Mouse (Mus musculus): Measurements from ENCODE around the gene B4galt4. TPM values are rescaled to one million over a fixed set of nuclear protein-coding genes. Genes with fewer than 3 reads are reported as not detected.

B4galt4 gene
- total RNA-seq, 2 experiments from 2014 or later: 19.2 to 22.1 TPM

DNA sequence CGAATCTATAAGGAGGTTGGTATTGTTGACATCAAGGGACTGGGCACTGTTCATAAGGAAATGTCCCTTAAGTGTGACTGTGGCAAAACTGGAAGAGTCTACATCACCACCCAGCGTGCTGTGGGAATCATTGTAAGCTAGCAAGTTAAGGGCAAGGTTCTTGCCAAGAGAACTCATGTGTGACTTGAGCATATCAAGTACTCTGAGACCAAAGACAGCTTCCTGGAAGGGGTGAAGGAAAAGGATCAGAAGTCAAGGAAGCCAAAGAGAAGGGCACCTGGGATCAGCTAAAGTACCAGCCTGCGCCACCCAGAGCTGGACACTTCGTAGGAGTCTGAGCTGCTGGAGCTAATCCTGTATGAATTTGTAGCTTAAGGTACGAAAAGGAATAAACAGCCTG is 18.2 kb downstream of the B4galt4 start:
- DNase-seq (ENCODE audit: extremely low spot score in 1 of 2, low spot score in 2 of 2): no peak
- intact Hi-C loops (cut with DNase I): no loop called here

DNA sequence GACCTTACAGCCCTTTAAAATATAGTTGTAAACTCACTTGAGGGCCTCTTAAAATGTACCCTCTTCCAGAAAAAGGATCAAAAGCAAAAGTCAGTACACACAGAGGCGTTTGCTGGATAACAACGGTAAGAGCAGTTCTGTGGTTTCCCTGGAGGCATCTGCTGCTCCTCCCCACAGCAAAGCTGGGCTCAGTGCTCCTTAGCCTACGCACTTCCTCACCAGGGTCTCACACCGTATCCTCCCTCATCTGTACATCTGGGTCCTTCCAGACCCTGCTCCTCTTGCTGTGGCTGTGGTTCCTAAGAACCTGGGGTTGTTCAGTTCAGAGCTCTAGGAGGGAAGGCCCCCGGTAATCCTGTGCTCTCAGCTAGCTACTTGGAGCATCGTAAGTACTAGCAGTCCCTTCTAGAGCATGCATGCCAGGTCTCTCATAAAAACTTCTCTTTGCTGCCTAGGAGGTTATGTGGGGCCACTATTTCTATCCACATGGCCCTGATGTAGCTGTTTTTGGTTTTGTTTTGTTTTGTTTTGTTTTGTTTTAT is 18.8 kb downstream of the B4galt4 start:
- intact Hi-C loops (cut with DNase I): no loop called here
- DNase-seq (ENCODE audit: extremely low spot score in 1 of 2, low spot score in 2 of 2): no peak

DNA sequence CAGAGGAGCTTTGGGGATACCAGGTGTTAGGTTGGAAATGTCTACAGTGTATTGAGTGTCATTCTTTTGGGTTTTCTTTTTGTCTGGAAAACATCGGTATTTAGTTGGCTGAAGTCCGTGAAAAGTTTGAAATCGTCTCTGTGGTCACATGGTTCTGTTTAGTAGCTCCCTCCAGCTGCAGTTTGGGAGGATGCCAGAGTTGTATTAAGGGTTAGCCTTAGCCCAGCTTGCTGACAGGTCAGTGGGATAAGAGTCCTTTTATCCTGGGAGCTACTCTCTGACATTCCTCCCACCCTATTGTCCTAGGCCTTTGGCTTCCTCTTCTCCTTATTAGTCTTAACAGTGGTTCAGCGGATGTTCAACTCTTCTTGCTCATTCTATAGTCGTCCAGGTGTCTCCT is 19.9 kb downstream of the B4galt4 start:
- no peak for DNase-seq (ENCODE audit: extremely low spot score in 1 of 2, low spot score in 2 of 2)
- intact Hi-C loops (cut with DNase I): no loop called here

DNA sequence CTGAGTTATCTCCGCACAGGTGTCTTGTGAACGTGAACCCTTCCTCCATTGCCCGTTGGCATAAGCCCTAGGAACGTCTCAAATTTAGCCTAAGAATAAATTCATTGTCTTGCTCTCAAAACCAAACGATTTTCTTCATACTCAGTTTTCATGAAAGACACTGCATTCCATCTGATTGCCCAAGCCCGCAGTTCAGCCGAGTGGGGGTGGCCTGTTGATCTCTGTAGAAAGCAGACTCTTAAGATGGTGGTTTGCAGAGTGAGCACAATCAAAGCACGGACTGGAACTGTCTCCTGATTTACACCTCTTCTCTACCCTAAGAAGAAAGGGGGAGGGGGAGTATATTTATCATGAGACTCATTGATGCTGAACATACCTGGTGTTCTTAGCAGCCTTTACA is 20.3 kb downstream of the B4galt4 start:
- intact Hi-C loops (cut with DNase I): no loop called here
- DNase-seq (ENCODE audit: extremely low spot score in 1 of 2, low spot score in 2 of 2): no peak

DNA sequence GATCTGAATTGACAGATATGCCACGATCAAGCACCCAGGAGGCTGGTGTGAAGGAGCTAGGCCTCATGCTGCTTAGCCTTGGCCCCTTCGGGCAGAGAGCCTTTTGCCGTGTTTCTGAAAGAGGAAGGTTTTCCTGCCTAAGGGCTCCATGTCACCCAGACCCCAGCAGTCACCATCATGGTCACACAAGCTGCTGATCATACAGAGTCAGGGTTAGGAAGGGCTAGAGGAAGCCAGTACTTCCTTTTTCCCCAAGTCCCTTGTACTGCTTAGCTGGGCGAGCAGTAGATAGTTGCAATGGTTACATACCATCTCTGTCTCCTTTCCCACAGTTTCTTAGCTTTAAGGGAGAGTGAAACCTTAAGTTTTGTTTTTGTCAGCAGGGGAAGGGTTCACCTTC is 21.4 kb downstream of the B4galt4 start:
- no peak for DNase-seq (ENCODE audit: extremely low spot score in 1 of 2, low spot score in 2 of 2)
- intact Hi-C loops (cut with DNase I): no loop called here

DNA sequence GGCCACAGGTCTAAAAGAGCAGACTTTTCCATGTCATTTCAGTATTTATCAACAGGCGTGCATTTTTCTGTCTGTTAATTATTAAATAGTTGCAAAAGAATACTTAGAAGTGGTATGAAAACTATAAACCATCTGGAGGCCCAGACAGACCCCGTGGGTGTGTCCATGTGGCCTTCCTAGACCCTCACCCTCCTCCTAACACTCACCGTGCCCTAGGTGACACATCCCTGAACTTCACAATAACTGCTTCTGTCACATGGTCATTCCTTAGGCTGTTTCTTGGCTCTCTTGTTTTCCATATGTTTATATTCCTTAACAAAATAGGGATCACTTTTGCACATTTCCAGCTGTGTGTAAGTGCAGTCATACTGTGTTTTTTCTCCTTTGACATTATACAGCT is 24.6 kb downstream of the B4galt4 start:
- intact Hi-C loops (cut with DNase I): no loop called here
- no peak for DNase-seq (ENCODE audit: extremely low spot score in 1 of 2, low spot score in 2 of 2)

DNA sequence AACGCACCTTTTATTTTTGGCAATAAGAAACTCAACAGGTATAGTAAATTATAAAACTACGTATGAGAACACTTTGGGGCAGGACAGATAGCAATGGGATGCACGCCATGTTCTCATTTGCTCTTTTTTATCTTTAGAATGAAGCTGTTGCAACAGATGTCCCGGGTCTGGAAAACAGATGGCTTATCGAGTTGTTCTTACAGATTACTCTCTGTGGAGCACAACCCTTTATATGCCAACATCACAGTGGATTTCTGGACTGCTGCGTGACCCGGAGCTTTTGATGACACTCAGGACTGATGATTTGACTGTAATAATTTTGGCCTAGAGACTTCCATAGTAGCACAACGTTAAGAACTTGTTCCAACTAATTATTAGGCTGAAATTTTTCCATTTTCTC is 25.7 kb downstream of the B4galt4 start:
- intact Hi-C loops (cut with DNase I): no loop called here
- DNase-seq (ENCODE audit: extremely low spot score in 1 of 2, low spot score in 2 of 2): peak in 1 of 2 experiments; percentile 20

DNA sequence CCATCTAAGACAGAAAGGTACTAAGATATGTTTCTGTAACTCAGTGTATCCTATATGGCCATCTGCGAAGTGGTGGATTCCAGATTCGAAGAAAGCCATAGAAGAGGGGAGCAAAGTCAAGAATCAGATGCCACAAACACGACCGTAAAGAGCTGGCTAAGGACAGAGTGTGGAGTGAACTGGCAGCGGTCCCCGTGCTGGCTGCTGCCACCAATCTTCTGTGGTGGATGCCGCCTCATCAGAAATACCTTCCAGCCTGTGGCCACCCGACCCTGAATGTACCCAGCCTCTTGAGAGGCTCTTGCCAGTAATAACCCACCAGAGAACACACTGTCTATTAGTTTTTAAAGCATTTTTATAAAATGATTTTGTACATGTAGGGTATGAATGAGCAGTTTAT is 26.3 kb downstream of the B4galt4 start:
- DNase-seq (ENCODE audit: extremely low spot score in 1 of 2, low spot score in 2 of 2): no peak
- intact Hi-C loops (cut with DNase I): no loop called here

DNA sequence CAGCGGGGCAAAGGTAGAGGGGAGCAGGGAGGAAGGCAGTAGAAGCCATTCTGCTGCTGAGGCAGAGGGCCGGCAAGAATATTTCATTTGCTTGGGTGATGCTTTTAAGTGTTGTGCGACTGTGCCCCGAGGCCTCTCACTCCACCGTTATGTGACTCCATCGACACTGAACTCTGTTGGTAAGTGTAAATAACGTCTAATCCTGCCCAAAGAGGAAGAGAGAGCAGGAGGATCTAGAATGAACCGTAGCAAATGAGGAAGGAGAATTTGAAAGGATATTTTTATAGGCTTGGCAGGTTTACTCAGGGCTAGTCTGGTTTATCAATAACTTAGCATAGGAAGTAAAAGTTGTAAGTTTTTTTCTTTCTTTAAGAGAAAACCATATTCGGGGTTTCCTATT is 27.5 kb downstream of the B4galt4 start:
- no peak for DNase-seq (ENCODE audit: extremely low spot score in 1 of 2, low spot score in 2 of 2)
- intact Hi-C loops (cut with DNase I): no loop called here

DNA sequence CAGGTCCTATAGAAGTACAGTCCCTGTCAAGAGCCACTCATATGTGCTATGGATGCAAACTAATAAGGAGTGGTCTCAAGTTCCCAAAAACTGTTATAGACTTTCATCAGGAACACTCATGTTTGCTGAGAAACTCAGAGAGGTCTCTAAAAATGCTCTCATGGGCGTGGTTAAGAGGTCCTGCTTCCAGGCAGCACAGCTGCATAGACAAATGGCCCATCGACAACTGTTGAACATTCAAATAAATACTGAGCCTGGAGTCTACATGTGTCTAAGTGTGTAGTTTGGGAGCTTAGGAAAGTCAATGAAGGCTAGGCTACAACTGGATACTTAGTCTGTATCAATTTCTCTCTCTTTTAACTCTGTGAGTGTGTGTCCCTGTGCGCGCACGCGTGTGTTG is 29.1 kb downstream of the B4galt4 start:
- intact Hi-C loops (cut with DNase I): no loop called here

DNA sequence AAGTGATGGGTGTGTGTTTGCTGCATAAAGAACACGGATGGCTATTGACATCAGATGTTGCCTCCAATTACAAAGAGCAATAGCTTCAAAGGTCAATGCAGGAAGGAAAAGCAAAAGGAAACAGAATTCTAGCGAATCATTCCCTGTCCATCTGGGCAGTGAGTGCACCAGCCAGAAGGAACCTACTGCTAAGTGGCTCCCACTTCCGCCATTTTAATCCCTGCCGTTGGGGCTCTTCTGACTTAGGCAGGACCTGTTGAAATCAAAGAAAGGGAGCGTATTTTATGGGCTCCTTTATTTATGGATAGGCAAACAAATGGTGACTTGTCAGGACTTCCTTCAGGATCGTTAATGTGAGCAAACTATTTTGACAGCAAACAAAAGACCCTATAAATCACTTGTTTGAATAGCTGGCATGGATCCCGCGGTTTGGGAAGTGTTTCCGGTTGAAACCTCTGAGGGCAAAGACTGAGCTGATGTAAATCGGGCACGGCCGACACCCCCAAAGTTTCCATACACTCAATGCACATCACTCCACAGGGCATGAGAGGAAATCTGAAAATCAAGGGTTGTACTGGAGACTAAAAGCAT is 30.9 kb downstream of the B4galt4 start:
- no peak for DNase-seq (ENCODE audit: extremely low spot score in 1 of 2, low spot score in 2 of 2)
- intact Hi-C loops (cut with DNase I): no loop called here

More for the DNA sequence above, 29.1 kb downstream of the B4galt4 start:
- DNase-seq (ENCODE audit: extremely low spot score in 1 of 2, low spot score in 2 of 2): no peak

DNA sequence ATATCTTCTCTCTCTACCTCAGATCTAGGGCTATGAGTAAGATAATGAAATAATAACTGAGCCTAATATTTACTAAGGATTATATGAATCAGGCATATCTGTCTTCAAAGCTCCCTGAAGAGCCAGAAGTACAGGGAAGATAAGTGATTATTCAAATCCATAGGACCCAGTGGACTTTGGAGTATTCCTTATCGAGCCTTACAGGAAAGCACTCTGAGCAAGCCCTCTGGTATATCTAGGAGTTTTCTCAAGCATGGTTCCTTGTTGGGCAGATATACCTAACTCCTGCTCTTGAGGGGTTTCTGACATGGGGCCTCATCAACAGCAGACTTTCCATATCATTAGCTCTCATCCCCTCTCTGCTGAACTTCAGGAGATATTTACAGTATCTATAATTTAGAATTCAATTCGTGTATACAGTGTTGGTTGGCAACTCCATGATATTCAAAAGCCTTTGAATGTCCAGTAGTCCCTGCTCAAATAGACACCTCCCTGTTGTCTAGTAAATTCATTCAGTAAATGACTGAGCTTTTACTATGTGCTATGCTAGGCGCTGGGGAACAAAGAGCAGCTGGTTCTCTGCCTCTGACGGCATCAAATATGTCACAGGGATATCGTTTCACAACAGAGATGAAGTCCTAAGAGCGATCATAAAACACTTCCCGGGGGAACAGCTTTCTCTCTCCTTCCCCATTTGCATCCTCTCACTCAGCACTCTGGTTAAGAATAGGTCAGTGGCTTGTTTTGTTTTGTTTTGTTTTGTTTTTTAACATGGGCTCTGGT is 33.1 kb downstream of the B4galt4 start:
- intact Hi-C loops (cut with DNase I): no loop called here
- DNase-seq (ENCODE audit: extremely low spot score in 1 of 2, low spot score in 2 of 2): no peak

DNA sequence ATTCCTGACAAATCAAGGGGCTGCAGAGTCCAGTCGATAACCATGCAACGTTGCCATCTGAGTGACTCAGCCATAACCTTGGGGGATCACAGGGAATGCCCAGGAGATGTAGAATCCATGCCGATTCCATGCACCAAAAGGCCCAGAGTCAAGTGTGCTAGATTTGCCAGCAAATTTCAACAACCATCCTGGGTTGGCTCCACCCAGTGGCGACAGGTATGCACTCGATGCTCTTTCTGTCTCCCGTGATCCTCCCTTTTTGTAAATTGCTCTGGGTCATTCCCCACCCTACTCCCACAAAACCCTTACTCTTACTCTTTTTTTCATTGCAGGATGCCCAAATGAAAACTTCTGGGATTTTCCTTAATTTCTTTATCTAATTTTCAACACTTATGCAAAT is 34.3 kb downstream of the B4galt4 start:
- intact Hi-C loops (cut with DNase I): no loop called here
- no peak for DNase-seq (ENCODE audit: extremely low spot score in 1 of 2, low spot score in 2 of 2)

DNA sequence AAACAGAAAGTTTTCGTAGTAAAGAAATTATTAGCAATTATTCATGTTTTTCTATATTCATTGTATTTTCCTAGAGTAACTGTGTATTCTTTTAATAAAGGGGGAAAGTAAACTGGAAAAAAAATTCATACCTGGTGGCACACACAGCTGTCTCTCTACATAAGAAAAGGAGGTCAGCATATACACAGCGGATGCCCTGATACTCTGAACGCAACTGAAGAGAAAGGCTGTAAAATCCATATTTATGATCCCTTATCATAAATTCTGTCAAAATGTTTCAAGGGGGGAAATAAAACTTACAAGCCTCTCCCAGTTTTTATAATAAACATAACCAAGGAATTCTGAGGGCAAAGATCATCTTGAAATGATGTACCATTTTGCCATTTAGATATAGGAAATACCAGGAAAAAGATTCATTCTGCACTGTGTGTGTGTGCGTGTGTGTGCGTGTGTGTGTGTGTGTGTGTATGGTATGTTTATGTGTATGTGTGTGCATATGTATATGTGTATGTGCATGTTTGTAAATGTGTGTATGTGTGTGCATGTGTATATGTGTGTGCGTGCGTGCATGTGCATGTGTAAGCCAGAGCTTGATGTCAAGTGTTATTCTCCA is 39.0 kb downstream of the B4galt4 start:
- no peak for DNase-seq (ENCODE audit: extremely low spot score in 1 of 2, low spot score in 2 of 2)
- intact Hi-C loops (cut with DNase I): no loop called here

DNA sequence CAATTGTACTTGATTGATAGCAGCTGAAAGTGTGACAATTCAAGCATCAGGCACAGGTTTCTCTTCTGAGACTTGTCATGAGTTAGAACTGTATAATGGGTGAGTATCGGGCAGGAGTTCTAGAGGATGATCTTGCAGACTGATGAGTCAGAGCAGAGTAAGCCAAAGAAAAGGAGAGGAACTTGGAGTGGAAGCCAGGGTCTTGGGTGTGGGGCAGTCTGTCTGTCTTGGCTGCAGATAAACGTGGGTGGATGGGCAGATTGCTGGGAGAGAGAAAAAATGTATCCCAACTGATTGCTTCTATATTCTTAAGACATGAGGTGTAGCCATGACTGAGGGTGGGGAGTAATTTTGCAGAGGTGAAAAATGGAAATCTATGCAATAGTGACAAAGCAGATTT is 39.9 kb downstream of the B4galt4 start:
- intact Hi-C loops (cut with DNase I): no loop called here
- no peak for DNase-seq (ENCODE audit: extremely low spot score in 1 of 2, low spot score in 2 of 2)

DNA sequence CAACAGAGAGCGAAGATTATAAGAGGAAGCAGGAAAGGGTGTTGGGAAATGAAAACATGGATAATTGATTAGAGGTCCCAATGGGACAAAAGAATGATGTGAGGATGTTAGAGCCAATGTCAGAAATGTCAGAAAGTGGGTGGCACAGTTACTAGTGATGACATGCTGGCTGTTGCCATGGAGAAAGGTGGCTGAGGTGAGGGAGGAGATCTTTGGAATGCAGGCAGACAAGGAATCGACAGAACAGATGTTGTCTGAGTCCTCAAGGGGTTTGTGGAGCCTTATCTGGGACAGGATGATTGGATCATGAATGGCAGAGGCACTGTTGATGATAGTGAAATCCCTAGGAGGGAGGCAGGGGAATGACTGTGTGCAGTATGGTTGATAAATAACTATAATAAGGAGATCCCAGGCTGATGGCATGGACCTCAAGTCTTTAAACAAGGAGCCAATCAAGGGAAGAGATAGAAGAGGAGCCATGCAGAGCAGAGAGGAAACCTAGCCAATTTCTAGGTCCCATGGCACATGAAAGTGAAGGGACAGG is 40.5 kb downstream of the B4galt4 start:
- intact Hi-C loops (cut with DNase I): no loop called here

DNA sequence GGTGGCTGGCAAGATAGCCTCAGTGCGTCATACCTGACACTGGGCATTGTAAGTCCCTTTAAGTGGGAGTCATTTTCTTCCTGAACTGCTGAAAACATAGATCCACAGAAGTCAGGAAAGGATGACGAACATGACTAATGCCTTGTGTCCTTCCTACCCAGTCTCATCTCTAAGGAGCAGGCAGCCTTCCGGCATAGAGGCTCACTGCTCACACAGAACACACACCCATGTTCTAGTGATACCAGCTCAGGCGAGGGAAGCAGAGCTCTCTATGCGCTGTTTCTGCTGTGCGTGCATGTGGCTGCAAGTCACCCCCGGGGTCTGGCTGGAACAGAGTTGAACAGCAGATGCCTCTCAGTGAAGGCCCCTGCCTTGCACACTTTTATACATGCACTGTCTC is 43.2 kb downstream of the B4galt4 start:
- intact Hi-C loops (cut with DNase I): no loop called here

More for the DNA sequence above, 40.5 kb downstream of the B4galt4 start:
- no peak for DNase-seq (ENCODE audit: extremely low spot score in 1 of 2, low spot score in 2 of 2)

DNA sequence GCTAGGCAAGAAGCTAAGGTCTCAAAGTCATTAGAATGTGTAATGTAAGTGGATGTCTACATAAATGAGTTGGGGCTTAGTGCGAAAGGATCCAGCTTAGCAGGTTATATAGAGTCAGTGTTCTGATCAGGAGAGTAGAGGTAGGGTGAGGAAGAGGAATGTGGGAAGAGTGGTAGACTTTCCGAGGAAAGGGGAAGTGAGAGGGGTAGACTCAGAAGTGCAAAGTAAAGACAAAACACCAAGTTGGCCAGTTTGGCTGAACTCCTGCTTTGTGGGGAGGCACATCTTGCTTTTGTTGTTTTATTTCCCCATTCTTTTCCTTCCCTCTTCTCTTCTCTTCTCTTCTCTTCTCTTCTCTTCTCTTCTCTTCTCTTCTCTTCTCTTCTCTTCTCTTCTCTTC is 47.0 kb downstream of the B4galt4 start:
- no peak for DNase-seq (ENCODE audit: extremely low spot score in 1 of 2, low spot score in 2 of 2)
- intact Hi-C loops (cut with DNase I): no loop called here

More for the DNA sequence above, 43.2 kb downstream of the B4galt4 start:
- no peak for DNase-seq (ENCODE audit: extremely low spot score in 1 of 2, low spot score in 2 of 2)

DNA sequence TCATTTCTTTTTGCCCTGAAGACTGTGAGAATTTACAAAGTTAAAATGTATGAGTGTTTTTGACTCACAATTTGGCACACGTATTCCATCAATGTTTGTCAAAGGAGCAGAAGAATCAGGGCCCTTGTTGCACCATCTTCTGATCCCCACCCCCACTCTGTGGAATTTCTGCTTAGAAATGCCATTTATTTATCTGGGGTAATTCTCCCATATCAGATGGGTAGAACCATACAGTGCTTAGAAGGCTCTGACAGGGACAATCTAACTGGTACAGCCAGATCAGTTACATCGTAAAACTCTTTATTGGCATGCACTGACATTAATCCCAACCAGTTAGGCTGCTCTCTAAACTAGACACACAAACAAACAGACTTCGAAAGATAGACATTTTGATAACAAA is 47.9 kb downstream of the B4galt4 start:
- no peak for DNase-seq (ENCODE audit: extremely low spot score in 1 of 2, low spot score in 2 of 2)
- intact Hi-C loops (cut with DNase I): no loop called here

DNA sequence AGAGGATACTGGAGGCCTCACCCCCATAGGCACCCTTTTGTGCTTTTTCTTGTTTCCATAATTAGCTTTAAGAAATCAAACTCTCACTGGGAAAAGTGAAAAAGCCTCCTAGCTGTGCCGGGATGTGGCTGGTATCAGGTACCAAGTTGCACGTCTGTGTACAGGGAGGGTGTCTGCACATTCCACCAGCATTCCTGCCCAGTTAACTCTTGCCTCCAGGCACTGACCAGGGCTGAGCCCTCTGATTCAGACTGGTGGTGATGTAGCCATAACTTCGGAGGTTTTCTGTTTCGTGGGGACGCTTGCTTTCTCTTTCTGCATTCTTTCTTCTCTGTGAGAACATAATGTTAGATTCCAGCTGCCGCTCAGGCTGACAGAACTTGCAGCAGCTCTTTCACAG is 51.1 kb downstream of the B4galt4 start:
- intact Hi-C loops (cut with DNase I): no loop called here

More for the DNA sequence above, 51.1 kb downstream of the B4galt4 start:
- DNase-seq (ENCODE audit: extremely low spot score in 1 of 2, low spot score in 2 of 2): no peak
